Mouse (Mus musculus): ENCODE measurements around the gene Pdzk1. TPM values are rescaled to one million over a fixed set of nuclear protein-coding genes. Genes with fewer than 3 reads are reported as not detected.

The Pdzk1 gene
- polyA plus RNA-seq, 1 experiment from 2014 or later: 0.24 TPM

Other genes starting within 250 kb of the Pdzk1 start
- 30.0 and 33.1 TPM in 2 replicates for gene Polr3gl, start 235.1 kb upstream of the Pdzk1 start, polyA plus RNA-seq (2016; fragmentation: Nextera tagmentation; extraction: Ambion mirVana)
- gene Ankrd34a, start 232.6 kb upstream of the Pdzk1 start, polyA plus RNA-seq (2016; fragmentation: Nextera tagmentation; extraction: Ambion mirVana): 0.66 and 0.99 TPM in 2 replicates
- gene Lix1l, start 228.1 kb upstream of the Pdzk1 start, polyA plus RNA-seq (2016; fragmentation: Nextera tagmentation; extraction: Ambion mirVana): 5.2 and 5.6 TPM in 2 replicates
- 242 and 244 TPM in 2 replicates for gene Rbm8a, start 199.4 kb upstream of the Pdzk1 start, polyA plus RNA-seq (2016; fragmentation: Nextera tagmentation; extraction: Ambion mirVana)
- gene Pex11b, start 193.9 kb upstream of the Pdzk1 start, polyA plus RNA-seq (2016; fragmentation: Nextera tagmentation; extraction: Ambion mirVana): 41.6 and 41.9 TPM in 2 replicates
- gene Gm42957, start 193.8 kb upstream of the Pdzk1 start, polyA plus RNA-seq (2016; fragmentation: Nextera tagmentation; extraction: Ambion mirVana): 0.09 TPM in 2 replicates
- 0.39 and 0.55 TPM in 2 replicates for gene Itga10, start 183.7 kb upstream of the Pdzk1 start, polyA plus RNA-seq (2016; fragmentation: Nextera tagmentation; extraction: Ambion mirVana)
- gene Ankrd35, start 159.2 kb upstream of the Pdzk1 start, polyA plus RNA-seq (2016; fragmentation: Nextera tagmentation; extraction: Ambion mirVana): 0.11 and 0.14 TPM in 2 replicates
- gene Pias3, start 132.9 kb upstream of the Pdzk1 start, polyA plus RNA-seq (2016; fragmentation: Nextera tagmentation; extraction: Ambion mirVana): 45.2 and 53.4 TPM in 2 replicates
- gene Nudt17, start 120.7 kb upstream of the Pdzk1 start, polyA plus RNA-seq (2016; fragmentation: Nextera tagmentation; extraction: Ambion mirVana): 12.9 and 13.0 TPM in 2 replicates
- 44.1 and 47.6 TPM in 2 replicates for gene Polr3c, start 101.7 kb upstream of the Pdzk1 start, polyA plus RNA-seq (2016; fragmentation: Nextera tagmentation; extraction: Ambion mirVana)
- gene Rnf115, start 101.6 kb upstream of the Pdzk1 start, polyA plus RNA-seq (2016; fragmentation: Nextera tagmentation; extraction: Ambion mirVana): 66.8 and 69.7 TPM in 2 replicates
- gene Cd160, start 67 bp downstream of the Pdzk1 start, polyA plus RNA-seq (2016; fragmentation: Nextera tagmentation; extraction: Ambion mirVana): 0.14 and 0.19 TPM in 2 replicates
- gene Gja5, start 75.4 kb downstream of the Pdzk1 start, polyA plus RNA-seq (2016; fragmentation: Nextera tagmentation; extraction: Ambion mirVana): 9.4 and 9.6 TPM in 2 replicates
- gene Gpr89, start 76.1 kb downstream of the Pdzk1 start, polyA plus RNA-seq (2016; fragmentation: Nextera tagmentation; extraction: Ambion mirVana): 38.1 and 42.2 TPM in 2 replicates
- 0.02 and 0.05 TPM in 2 replicates for gene Gja8, start 96.7 kb downstream of the Pdzk1 start, polyA plus RNA-seq (2016; fragmentation: Nextera tagmentation; extraction: Ambion mirVana)